Mouse (Mus musculus): ENCODE measurements at regions not wholly inside any gene's neighbourhood (a gene's known extent, or its start where the extent isn't known, plus 50 kb on each side); places are given as distances from the start of the nearest gene placed in this dataset.

DNA sequence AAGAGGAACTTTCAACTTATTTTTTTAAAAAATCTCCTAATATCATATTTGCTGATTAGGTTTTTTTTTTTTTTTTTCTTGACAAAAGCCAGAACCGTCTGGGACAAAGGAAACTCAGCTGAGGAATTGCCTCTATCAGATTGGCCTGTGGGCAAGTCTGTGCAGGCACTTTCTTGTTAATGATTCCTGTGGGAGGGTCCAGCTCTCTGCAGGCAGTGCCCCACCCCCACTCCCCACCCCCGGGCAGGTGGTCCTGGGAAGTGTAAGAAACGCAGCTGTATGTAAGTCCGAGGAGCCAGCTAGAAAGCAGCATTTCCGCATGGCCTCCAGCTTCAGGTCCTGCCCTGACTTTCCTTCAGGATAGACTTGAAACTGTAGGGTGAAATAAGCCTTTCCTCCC, 377.7 kb downstream of the Sox2 start:
- no peak for DNase-seq (ENCODE audit: low spot score in 2 of 2)

DNA sequence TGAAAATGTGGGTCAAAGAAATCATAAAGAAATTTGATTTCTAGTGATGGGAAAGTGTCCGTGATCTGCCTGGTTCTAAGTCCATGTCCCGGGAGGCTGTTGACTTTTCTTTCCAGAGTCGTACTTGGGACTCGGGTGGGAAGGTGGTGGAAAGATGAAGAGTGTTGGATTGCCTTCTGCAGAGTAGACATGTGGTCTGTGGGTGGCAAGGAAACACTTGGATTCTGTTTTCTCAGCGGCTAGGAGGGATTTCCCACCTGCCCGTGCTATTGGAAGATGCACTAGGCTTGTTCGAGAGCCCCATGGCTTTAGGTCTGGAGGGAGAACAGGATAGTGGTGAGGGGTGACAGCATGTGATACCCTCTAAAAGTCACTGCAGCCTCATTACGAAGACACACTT, 379.7 kb downstream of the Sox2 start:
- no peak for DNase-seq (ENCODE audit: low spot score in 2 of 2)

DNA sequence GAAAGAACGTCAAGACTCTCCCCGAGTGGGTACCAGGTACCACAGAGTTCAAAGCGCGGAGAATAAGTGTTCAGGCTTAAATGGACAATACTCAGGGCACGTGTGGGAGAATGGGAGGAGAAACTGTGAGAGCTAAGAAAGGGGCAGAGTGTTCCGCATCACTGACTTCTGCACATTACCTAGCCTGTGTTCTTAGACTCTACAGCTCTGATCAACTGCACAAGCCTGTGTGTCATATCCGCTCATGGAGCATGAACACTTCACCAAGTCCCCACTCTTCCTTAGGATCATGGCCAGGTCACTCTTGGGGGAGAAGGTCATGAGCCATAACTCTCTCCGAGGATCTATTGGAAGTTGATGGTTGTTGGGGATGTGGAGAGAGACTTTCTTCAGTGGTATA, 383.4 kb downstream of the Sox2 start:
- DNase-seq (ENCODE audit: low spot score in 2 of 2): no peak

DNA sequence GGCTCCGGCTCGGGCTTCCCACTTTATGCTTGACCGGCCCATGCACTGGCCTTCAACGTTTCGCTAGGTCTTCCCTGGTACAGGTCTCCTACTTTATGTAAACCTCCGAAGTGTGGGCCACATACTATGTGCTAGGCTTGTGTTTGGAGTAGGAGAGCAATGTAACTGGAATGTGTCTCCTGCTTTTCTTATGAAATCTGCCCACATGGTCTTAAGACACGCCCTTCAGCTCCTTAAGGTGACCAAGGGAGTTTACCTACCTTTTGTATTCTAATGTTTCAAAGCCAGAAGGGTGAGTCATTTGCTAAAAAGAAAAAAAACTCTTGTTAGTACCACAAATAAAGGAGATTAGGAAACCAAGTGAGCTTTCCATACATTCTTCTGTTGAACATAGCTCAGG, 385.0 kb downstream of the Sox2 start:
- no peak for DNase-seq (ENCODE audit: low spot score in 2 of 2)

DNA sequence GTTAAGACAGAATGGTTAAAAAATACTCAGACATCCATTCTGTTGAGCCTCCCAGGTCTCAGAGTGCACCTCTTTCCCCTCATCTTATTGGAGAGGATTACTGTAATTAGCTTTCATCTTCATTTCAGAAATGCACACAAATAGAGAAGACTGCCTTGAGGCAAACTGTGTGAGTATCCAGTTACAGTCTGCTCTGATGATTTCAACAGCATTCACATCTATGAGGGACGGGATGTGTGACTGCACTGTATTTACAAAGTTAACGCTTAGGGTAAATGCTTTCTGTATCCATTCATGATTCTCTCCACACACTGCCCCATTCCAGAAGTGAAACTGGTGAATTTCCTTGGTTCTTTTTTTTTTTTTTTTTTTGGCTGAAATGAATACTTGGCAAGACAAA, 393.5 kb downstream of the Sox2 start:
- DNase-seq (ENCODE audit: low spot score in 2 of 2): no peak

DNA sequence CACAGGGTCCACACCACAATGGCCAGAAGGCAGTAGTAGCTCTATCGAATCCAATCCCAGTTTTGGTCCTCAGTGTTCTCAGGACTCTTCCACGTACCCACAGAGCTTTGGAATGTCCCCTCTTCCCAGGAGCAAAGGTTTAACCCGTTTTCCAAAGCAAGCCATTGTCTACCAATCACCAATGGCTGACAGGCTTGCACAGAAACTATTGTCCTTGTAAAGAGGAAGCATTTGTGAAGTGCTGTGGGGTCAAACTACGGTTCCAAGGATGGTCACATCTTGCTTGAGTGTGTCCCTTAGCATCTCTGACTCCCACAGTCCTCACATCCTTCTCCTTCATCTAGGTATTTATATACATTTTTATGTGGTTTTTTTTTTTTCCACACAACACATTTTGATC, 409.2 kb downstream of the Sox2 start:
- DNase-seq (ENCODE audit: low spot score in 2 of 2): no peak

GRCm38 (mm10) chr3:35060042-35060441, 409.8 kb downstream of the Sox2 start:
- no peak for DNase-seq (ENCODE audit: low spot score in 2 of 2)

- DNase-seq (ENCODE audit: low spot score in 2 of 2): no peak
These were observed 416.6 kb downstream of the Sox2 start for GRCm38 (mm10) chr3:35066824-35067223.

DNA sequence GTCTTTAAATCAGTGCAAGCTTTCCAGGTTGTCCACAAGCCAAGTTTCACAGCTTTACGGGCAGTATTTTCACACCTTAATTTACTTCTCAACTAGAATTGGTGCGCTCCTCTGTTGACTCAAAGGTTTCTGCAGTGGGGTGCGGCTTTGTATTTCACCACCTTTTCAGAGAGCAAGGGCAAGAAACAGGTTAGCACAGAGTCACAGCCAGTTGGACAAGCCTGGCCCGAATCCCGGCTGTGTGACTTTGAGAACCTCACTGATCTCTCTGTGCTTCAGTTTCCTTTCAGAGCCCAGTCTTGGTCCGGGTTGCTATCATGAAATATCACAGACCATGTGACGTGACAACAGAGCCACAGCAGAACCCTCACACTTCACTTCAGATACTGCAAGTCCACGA, 418.4 kb downstream of the Sox2 start:
- DNase-seq (ENCODE audit: low spot score in 2 of 2): no peak

DNA sequence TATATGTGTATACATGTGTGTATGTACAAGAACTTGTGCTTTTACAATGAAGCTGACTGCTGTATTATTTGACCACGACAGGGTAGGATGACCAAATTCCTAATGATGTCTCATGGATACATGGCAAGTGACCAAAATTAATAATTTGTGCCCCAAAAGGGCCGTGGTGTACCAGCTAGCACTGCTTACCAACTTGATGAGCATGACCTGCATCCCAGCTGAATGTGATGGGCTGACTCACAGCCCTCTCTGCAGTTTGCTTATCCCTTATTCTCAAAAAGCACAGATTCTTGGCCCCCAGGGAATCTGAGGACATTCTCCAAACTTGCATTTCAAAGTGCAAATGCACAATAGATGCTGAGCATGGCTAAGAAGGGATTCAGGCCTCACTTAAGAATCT, 420.8 kb downstream of the Sox2 start:
- peak in 1 of 2 experiments; percentile 18 for DNase-seq (ENCODE audit: low spot score in 2 of 2)

DNA sequence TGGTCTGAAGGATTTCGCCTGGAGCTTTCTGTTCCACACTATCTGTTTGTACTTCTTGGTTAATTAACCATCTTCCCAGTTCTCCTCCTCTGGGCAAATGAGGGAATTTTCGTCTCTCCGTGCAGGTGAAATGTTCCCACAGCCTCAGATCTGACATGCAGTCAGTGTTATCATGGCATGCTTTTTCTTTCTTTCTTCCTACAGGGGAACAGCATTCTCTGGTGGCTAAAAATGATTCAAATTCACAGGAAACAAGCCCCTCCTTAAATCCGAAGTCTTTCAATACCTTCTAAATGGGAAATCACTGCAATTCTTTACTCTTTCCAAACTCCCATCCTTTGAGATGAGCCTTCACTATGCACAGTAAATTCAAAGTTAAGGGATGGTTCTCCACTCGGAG, 429.7 kb downstream of the Sox2 start:
- DNase-seq (ENCODE audit: low spot score in 2 of 2): no peak

- DNase-seq (ENCODE audit: low spot score in 2 of 2): no peak
These were observed 434.1 kb downstream of the Sox2 start for GRCm38 (mm10) chr3:35084091-35084867.

DNA sequence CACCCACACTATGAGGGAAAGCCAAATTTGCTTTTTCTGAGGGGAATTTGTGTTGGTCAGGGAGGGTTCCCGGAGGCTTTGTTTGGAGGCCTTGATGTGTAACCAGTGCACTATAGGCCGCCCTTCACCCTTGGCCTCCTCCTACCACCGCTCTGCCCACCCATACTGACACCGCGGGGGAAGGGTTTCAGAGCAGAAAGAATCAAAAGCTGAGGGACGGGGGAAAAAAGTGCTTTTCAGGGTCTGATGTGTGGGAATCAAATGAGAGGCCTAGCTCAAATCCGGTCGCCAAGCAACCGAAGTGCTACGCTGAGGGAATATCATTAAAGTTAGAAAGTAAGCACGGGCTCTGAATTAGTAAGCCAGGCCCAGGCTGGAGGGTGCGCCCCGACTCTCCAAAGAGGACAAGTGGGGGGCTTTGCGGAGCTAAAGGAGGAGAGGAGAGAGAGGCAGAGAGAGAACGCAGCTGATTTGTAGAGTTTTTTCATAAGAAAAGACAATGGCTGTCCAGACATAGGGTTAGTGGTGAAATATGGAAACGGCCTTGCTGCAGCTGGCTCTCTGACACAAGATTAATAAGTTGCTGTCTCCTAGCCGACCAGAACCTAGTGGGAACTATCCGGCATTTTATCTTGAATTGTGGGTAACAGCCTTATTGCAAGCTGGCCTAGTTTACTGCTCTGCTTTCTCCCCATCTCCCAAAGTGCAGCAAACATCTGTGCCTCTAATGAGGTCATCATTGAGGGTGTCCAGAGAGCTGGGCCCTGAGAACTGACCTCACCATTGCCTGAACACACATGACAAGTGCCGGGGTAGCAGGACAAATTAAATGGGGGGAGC, 438.3 kb downstream of the Sox2 start:
- DNase-seq (ENCODE audit: low spot score in 2 of 2): no peak

DNA sequence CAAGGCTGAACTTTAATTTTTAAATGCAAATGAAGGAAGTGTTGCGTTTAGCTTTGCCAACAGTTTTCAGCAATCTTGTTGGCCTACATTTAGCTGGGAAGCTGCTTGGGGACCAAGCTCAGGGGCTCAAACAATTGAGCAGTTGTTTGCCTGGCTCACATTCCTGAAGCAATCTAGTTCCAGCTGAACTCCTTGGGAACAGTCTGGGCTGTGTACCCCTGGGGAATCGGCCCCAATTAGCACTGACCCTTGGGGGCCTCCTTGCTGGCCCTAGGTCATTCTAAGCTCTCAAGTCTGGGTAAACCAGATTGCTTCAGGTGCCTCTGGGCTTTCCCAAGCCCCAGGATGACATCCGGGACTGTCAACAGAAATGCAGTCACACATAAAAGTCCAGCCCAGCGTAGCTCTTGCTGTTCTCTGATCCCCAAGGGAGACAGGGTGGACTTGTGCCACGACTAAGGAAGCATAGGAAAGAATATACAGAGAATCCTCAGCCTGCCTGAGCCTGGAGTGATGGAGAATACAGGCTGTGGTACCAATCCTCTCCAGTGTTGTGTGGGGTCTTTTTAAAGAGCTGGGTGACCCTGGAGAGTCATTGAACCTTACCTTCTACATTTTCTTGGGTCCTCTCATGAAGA, 440.4 kb downstream of the Sox2 start:
- no peak for DNase-seq (ENCODE audit: low spot score in 2 of 2)

GRCm38 (mm10) chr3:35093001-35093400, 442.8 kb downstream of the Sox2 start:
- no peak for DNase-seq (ENCODE audit: low spot score in 2 of 2)

GRCm38 (mm10) chr3:35095221-35095620, 445.0 kb downstream of the Sox2 start:
- no peak for DNase-seq (ENCODE audit: low spot score in 2 of 2)

DNA sequence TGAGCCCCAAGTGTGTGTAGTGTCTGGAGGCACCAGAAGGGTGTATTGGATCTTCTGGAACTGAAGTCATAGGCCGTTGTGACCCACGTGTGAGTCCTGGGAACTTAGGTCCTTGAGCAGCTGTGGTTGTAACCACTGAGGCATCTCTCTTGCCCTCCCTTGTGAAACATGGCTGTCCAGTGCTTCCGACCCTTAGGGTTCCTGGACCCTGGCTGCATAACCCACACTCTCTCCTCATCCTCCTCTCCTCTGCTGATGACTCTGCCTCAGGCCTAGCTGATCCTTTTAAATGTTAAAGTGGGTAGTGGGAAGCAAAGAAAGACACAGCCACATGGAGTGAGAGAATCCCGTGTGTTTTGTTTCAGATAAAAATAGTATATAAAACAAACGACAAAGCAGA, 446.2 kb downstream of the Sox2 start:
- DNase-seq (ENCODE audit: low spot score in 2 of 2): no peak

DNA sequence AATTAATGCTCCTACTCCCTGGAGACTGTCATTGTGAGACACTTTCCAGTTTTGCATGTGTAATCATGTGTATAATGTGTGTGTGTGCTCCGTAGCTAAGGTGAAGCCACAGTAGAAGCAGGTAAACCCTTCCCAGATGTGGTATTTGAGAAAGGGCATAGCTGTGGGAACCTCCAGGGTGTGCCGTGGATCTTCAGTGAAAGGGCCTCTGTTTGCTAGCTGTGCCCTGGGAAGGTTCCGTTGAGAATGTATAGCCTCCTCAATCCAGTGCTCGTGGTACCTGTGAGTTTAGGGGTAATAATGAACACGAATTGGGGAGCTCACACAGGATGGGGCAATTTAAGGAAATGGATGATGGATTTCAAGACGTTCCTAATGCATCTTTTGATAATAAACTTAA, 447.6 kb downstream of the Sox2 start:
- DNase-seq (ENCODE audit: low spot score in 2 of 2): no peak

DNA sequence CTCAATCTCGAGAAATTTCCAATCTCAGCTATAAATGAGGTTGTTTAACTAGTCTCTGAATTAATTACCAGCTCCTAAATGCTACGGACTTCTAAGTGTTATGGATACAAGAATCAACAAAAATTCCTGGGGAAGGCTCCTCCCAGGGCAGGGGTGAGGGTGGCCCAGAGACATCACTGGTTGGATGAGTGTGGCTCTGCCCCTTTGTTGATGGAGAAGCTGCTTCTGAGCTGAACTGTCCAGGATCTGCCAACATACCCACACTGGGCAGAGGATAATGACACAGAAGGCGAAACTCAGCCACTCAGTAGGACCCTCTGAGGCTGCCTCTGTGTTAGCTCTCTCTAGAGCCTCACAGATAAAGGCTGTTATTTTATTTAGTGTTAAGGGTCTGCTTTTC, 449.0 kb downstream of the Sox2 start:
- no peak for DNase-seq (ENCODE audit: low spot score in 2 of 2)

GRCm38 (mm10) chr3:35099876-35100420, 449.7 kb downstream of the Sox2 start:
- DNase-seq (ENCODE audit: low spot score in 2 of 2): no peak

DNA sequence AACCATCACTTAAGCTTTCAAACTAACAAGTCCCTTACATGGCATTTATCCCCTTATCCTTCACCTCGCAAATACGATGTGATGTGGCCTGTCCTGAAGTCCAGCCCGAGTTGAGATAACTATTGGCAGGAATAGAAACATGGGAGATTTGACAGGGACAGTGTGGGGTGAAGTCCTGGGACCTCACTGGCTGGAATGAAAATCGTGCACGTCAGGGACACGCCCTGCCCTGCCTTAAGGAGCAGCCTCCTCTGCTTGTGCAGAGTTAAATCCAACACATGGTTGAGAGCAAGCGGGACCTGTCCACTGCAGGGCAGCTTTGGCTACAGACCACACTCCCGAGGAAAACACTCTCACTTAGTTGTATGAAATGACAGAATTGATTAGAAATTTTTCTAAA, 451.1 kb downstream of the Sox2 start:
- no peak for DNase-seq (ENCODE audit: low spot score in 2 of 2)

GRCm38 (mm10) chr3:35101951-35102350, 451.7 kb downstream of the Sox2 start:
- DNase-seq (ENCODE audit: low spot score in 2 of 2): no peak
